Comparison of ENCODE assay signal across 9 mouse cellular contexts in the genomic region with DNA sequence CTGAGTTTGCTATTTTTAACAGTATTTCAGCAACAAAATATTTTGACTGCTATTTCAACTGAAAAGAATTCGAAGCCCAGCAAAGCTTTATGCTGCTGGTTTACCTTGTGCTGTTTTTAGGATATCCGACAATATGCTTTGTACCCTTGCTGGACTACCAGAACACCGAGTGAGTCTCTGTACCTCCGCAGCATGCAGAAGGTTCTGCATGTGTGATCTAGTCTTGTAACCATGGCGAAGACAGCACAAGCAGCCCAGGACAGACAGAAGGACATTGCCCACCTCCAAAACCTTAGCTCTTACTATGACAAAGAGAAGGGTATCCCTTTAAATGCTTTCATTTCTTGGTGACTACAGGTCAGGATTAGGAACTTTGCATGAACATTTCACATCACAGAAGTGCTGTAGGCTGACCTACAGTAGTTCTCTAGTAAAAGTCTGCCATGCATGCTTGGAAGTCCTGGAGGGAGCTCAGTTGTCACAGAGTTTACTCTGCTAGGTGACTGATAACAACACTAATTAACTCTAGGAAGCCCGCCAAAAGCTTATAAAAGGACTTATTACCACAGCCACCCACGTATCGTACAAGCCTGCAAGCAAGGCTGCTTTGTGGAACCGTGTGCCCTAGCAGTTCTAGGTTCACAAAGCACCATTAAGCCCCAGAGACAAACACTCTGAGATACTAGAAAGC. TPM values are rescaled to one million over a fixed set of nuclear protein-coding genes. Genes with fewer than 3 reads are reported as not detected.
DNase-seq lines count a peak whose midpoint lies in the region; ATAC-seq lines count a peak whose summit lies in the region.
"Had no signal": no experiment of that assay in that cellular context is flagged by ENCODE, and none has a peak within 500 bp of the region (broad histone marks: within the 10 kb centered on the region; RNA-seq: fewer than 3 reads in every experiment).

No protein-coding gene starts in this region.

- no peaks in the 10 kb centered on the region for H3K36me3 ChIP-seq in lung, embryonic 15.5 days
- no peaks in the 10 kb centered on the region for H3K36me3 ChIP-seq in hindbrain, embryonic 14.5 days (replicated peaks; ENCODE audit: control insufficient read depth, insufficient read depth)

- H3K9me3 ChIP-seq in lung, embryonic 15.5 days: no peaks in the 10 kb centered on the region
- H3K9me3 ChIP-seq in hindbrain, embryonic 14.5 days (ENCODE audit: control insufficient read depth, low read length): no peaks in the 10 kb centered on the region

- DNase-seq in lung, postnatal 25 days (ENCODE audit: low spot score): no peak
- DNase-seq in hindbrain, embryonic 14.5 days (ENCODE audit: low spot score): peak; percentile 31
- DNase-seq in urinary bladder, postnatal 36 days (ENCODE audit: low spot score in 2 of 2): no peak
- no peak for DNase-seq in kidney, adult 8-10 months
- DNase-seq in cerebellum, adult 11-12 months: no peak

- 0 out of 2 replicates have a peak overlapping the region, but pooled peaks have one; percentile 49 for H3K27ac ChIP-seq in lung, embryonic 15.5 days
- peak overlapping the region; percentile 42 for H3K27ac ChIP-seq in brown adipose tissue, adult 24 weeks (replicated peaks; ENCODE audit: low read depth, low read length)
- H3K27ac ChIP-seq in hindbrain, embryonic 14.5 days: no peak overlapping the region; the same call in 1 of the 2 replicates

- ATAC-seq in lung, embryonic 15.5 days (ENCODE audit: borderline replicate concordance, extremely low read depth, low FRiP score, low TSS enrichment): 0 out of 2 replicates have a peak, but pooled peaks have one; percentile 37
- ATAC-seq in hindbrain, embryonic 14.5 days (ENCODE audit: low FRiP score): no peak
- 0 out of 2 replicates have a peak, but pooled peaks have one; percentile 4 for ATAC-seq in neutrophil, adult 5-6 weeks (ENCODE audit: extremely low read depth, insufficient number of reproducible peaks, low FRiP score, poor library complexity, severe bottlenecking)

- H3K9ac ChIP-seq in lung, embryonic 15.5 days: no peak overlapping the region
- no peak overlapping the region for H3K9ac ChIP-seq in hindbrain, embryonic 14.5 days

- WGBS in lung, embryonic 15.5 days: 49% methylated on average over 9 of the region's 9 CpGs
- WGBS in hindbrain, embryonic 14.5 days: 71% methylated on average over 9 of the region's 9 CpGs

- peaks cover 26% of the 10 kb centered on the region for H3K4me1 ChIP-seq in lung, embryonic 15.5 days
- peaks cover 14% of the 10 kb centered on the region; the same call in 1 of the 2 replicates for H3K4me1 ChIP-seq in brown adipose tissue, adult 24 weeks (ENCODE audit: control insufficient read depth, insufficient read depth, insufficient read length, low read length)
- no peaks in the 10 kb centered on the region for H3K4me1 ChIP-seq in hindbrain, embryonic 14.5 days (replicated peaks; ENCODE audit: control insufficient read depth, insufficient read depth, low read length)

- H3K4me3 ChIP-seq in lung, embryonic 15.5 days: 0 out of 2 replicates have a peak overlapping the region, but pooled peaks have one; percentile 6
- H3K4me3 ChIP-seq in brown adipose tissue, adult 24 weeks (ENCODE audit: insufficient read depth, low read depth, low read length): peak overlapping the region; percentile 39
- H3K4me3 ChIP-seq in hindbrain, embryonic 14.5 days (replicated peaks; ENCODE audit: low read length): no peak overlapping the region

- peak overlapping the region; percentile 42 for H3K4me2 ChIP-seq in lung, embryonic 15.5 days
- no peak overlapping the region for H3K4me2 ChIP-seq in hindbrain, embryonic 14.5 days (replicated peaks)

- H3K27me3 ChIP-seq in lung, embryonic 15.5 days: no peaks in the 10 kb centered on the region
- no peaks in the 10 kb centered on the region for H3K27me3 ChIP-seq in hindbrain, embryonic 14.5 days (ENCODE audit: control insufficient read depth, insufficient read depth, low read length)

RNA-seq across cellular contexts. Expression of gene Gpr183, which starts 1.6 kb away (rescaled TPM):
- polyA plus RNA-seq in lung, embryonic 15.5 days (2015; fragmentation: Nextera tagmentation; extraction: Ambion mirVana): 2.9 and 3.2 TPM in 2 replicates
- 1.3 TPM in 2 replicates for polyA plus RNA-seq in brown adipose tissue, adult 24 weeks (2012; ENCODE audit: insufficient read depth, insufficient read length, missing spikeins)
- polyA plus RNA-seq in hindbrain, embryonic 14.5 days (2014; fragmentation: Nextera tagmentation; extraction: Ambion mirVana): 0.74 and 1.4 TPM in 2 replicates
- 73.9 and 74.6 TPM in 2 replicates for total RNA-seq in neutrophil, adult 5-6 weeks (2017)

RNA-seq across cellular contexts. Expression of gene Gpr18, which starts 47.8 kb away (rescaled TPM):
- 0.10 and 0.55 TPM in 2 replicates for polyA plus RNA-seq in lung, embryonic 15.5 days (2015; fragmentation: Nextera tagmentation; extraction: Ambion mirVana)
- polyA plus RNA-seq in brown adipose tissue, adult 24 weeks (2012; ENCODE audit: insufficient read depth, insufficient read length, missing spikeins): not detected in 2 replicates
- 0.40 TPM in 1 of 2 replicates, not detected in the other for polyA plus RNA-seq in hindbrain, embryonic 14.5 days (2014; fragmentation: Nextera tagmentation; extraction: Ambion mirVana)
- 95.0 and 98.8 TPM in 2 replicates for total RNA-seq in neutrophil, adult 5-6 weeks (2017)
- polyA plus RNA-seq: limb, embryonic 14.5 days had no signal
